ENCODE assay signal across 9 mouse cellular contexts in the genomic region with DNA sequence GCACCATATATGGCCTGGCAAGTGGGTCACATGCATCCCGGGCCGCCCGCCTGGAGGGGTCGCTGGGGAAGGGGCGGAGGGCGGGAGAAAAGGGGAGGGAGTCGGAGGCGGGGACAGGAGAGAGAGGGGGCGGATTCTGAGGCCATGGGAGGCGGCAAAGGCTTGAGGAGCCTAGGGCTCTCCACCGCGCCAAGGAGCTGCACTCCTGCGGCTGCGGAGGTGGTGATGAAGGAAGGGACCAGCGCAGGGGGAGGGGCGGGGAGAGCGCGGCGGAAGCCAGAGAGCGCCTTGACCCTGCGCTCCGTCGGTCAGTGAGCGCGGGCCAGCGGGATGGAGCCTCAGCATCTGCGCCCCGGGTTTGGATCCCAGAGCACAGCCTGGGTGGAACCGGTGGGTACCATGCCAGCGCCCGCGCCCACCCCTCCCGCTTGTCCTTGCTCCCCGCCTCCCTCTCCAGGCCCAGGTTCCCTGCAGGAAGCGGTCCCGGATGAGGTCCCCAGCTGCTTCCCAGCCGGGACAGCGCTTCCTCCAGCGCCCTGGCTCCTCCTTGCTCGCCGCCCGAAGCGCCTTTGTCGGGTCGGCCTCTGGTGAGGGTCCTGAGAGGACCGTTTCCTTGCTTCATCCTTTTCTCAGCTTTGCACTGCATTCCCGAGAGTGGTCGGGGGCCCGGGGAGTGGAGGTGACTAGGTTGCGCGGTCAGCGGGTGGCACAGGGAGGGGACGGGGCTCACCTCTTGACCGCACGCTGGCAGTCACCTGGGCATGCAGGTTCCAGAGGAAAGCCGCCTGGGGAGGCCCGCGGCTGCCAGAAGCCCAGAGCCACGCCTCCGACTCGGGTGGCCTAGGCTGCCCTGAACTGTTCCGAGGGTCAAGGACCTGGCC. TPM values are rescaled to one million over a fixed set of nuclear protein-coding genes. Genes with fewer than 3 reads are reported as not detected.
DNase-seq lines count a peak whose midpoint lies in the region; ATAC-seq and TF ChIP-seq lines count a peak whose summit lies in the region.
"Not testable (repeated sequence)": the region's sequence is repeated elsewhere in the genome, so short reads cannot be mapped to it uniquely, and the experiment has no call there.
"Had no signal": no experiment of that assay in that cellular context is flagged by ENCODE, and none has a peak within 500 bp of the region (broad histone marks: within the 10 kb centered on the region; RNA-seq: fewer than 3 reads in every experiment).

Gene D830030K20Rik (plus strand): TSS at position 217 of the 881 bp plus-strand sequence.

- not testable (repeated sequence) for H3K27me3 ChIP-seq in forebrain, embryonic 15.5 days; kidney, embryonic 15.5 days; liver, adult 2 months (ENCODE audit: control insufficient read depth, insufficient read depth, low read length); midbrain, embryonic 13.5 days; small intestine, adult 2 months (ENCODE audit: control insufficient read depth, insufficient read depth, low read length)

- not testable (repeated sequence) for H3K79me2 ChIP-seq in liver, adult 2 months (ENCODE audit: control insufficient read depth, insufficient read depth, low read length)

- not testable (repeated sequence) for TF ChIP-seq CTCF in liver, adult 2 months (IDR thresholded peaks at IDR 0.05; ENCODE audit: low read depth, low read length); small intestine, adult 2 months (IDR thresholded peaks at IDR 0.05; ENCODE audit: extremely low read depth, insufficient read length, insufficient replicate concordance, low read depth, low read length)

- H3K4me3 ChIP-seq in forebrain, embryonic 15.5 days = peak within 1 kb of the TSS; percentile 55
- peak within 1 kb of the TSS; percentile 50 for H3K4me3 ChIP-seq in kidney, embryonic 15.5 days (replicated peaks)
- H3K4me3 ChIP-seq in liver, adult 2 months (ENCODE audit: insufficient read depth, low read depth, low read length) = peak within 1 kb of the TSS; percentile 44; the same call in 1 of the 2 replicates
- H3K4me3 ChIP-seq in midbrain, embryonic 13.5 days (replicated peaks) = peak within 1 kb of the TSS; percentile 57
- H3K4me3 ChIP-seq in small intestine, adult 2 months (ENCODE audit: low read depth, low read length) = peak within 1 kb of the TSS; percentile 36; the same call in 1 of the 2 replicates

- not testable (repeated sequence) for ATAC-seq in CD4-positive, CD25-positive, alpha-beta regulatory T cell, adult 4 months; forebrain, embryonic 15.5 days (replicated peaks); kidney, embryonic 15.5 days (replicated peaks; ENCODE audit: low FRiP score)
- ATAC-seq in midbrain, embryonic 13.5 days = 0 out of 2 replicates have a peak, but pooled peaks have one; percentile 75

- not testable (repeated sequence) for H3K27ac ChIP-seq in forebrain, embryonic 15.5 days (replicated peaks); kidney, embryonic 15.5 days; liver, adult 2 months (replicated peaks; ENCODE audit: insufficient read depth, low read depth, low read length); midbrain, embryonic 13.5 days; small intestine, adult 2 months (ENCODE audit: insufficient read depth, low read depth, low read length)

- not testable (repeated sequence) for H3K9me3 ChIP-seq in forebrain, embryonic 15.5 days; kidney, embryonic 15.5 days (replicated peaks); midbrain, embryonic 13.5 days

- WGBS in forebrain, embryonic 15.5 days = under 1% methylated on average over 25 of the region's 62 CpGs
- under 1% methylated on average over 26 of the region's 62 CpGs for WGBS in kidney, embryonic 15.5 days
- 2% methylated on average over 30 of the region's 62 CpGs for WGBS in liver, adult 2 months
- under 1% methylated on average over 24 of the region's 62 CpGs for WGBS in midbrain, embryonic 13.5 days
- WGBS in small intestine, adult 2 months = under 1% methylated on average over 25 of the region's 62 CpGs

- H3K4me2 ChIP-seq in forebrain, embryonic 15.5 days (replicated peaks) = peak within 1 kb of the TSS; percentile 83
- peak within 1 kb of the TSS; percentile 85 for H3K4me2 ChIP-seq in kidney, embryonic 15.5 days
- peak within 1 kb of the TSS; percentile 75 for H3K4me2 ChIP-seq in midbrain, embryonic 13.5 days (replicated peaks)

- not testable (repeated sequence) for TF ChIP-seq POLR2A in liver, adult 2 months (IDR thresholded peaks at IDR 0.05; ENCODE audit: extremely low read depth, insufficient read depth, low read length); small intestine, adult 2 months (IDR thresholded peaks at IDR 0.05; ENCODE audit: low read depth, low read length)

- H3K9ac ChIP-seq in forebrain, embryonic 15.5 days (replicated peaks) = peak within 1 kb of the TSS; percentile 61
- H3K9ac ChIP-seq in kidney, embryonic 15.5 days; liver, adult 2 months (ENCODE audit: low read depth, low read length): not testable (repeated sequence)
- peak within 1 kb of the TSS; percentile 70 for H3K9ac ChIP-seq in midbrain, embryonic 13.5 days (replicated peaks)

- DNase-seq in embryo, embryonic 10 days (ENCODE audit: low spot score) = peak; percentile 3
- peak; percentile 3 for DNase-seq in heart, postnatal 4 days
- DNase-seq in liver, adult 2 months (ENCODE audit: extremely low read depth, low read depth, low spot score) = not testable (repeated sequence)

- H3K4me1 ChIP-seq in forebrain, embryonic 15.5 days; kidney, embryonic 15.5 days; liver, adult 2 months (ENCODE audit: control insufficient read depth, insufficient read depth, low read length); midbrain, embryonic 13.5 days (replicated peaks); small intestine, adult 2 months (ENCODE audit: control insufficient read depth, insufficient read depth, insufficient read length, low read length): not testable (repeated sequence)

- not testable (repeated sequence) for H3K36me3 ChIP-seq in forebrain, embryonic 15.5 days; kidney, embryonic 15.5 days; liver, adult 2 months (ENCODE audit: control insufficient read depth, insufficient read depth, low read length); midbrain, embryonic 13.5 days; small intestine, adult 2 months (ENCODE audit: control insufficient read depth, insufficient read depth, low read length)

RNA-seq across cellular contexts. Expression of gene D830030K20Rik, which starts in this region (rescaled TPM):
- 10 to 100 TPM; 22.2 to 26.5 TPM for polyA plus RNA-seq in CD4-positive, CD25-positive, alpha-beta regulatory T cell, adult 4 months (2017; shearing (Covaris generic))
- 16.1 and 16.2 TPM in 2 replicates for polyA plus RNA-seq in forebrain, embryonic 15.5 days (2015; fragmentation: Nextera tagmentation; extraction: Ambion mirVana)
- total RNA-seq in heart, postnatal 4 days (2021) = 1 to 10 TPM; 1.6 to 3.8 TPM
- polyA plus RNA-seq in kidney, embryonic 15.5 days (2015; fragmentation: Nextera tagmentation; extraction: Ambion mirVana) = 4.8 and 5.5 TPM in 2 replicates
- total RNA-seq in liver, adult 2 months (2014; rRNA removed) = not detected in 2 replicates
- 0.05 TPM in 1 of 2 replicates, not detected in the other for polyA plus RNA-seq in liver, adult 2 months (2012; rRNA removed)
- polyA plus RNA-seq in midbrain, embryonic 13.5 days (2015; fragmentation: Nextera tagmentation; extraction: Ambion mirVana) = 22.5 and 24.1 TPM in 2 replicates
- polyA plus RNA-seq in small intestine, adult 2 months (2012; rRNA removed) = 0.08 TPM in 1 of 2 replicates, not detected in the other
- total RNA-seq: megakaryocyte, adult 5-6 weeks had no signal
